Mouse (Mus musculus) liver, postnatal 0 days (tissue): ENCODE measurements around the gene Greb1.

Experiments
- CTCF ChIP-seq: sonication (generic); IDR thresholded peaks from 2 replicates; pipeline ENCODE4 v1.5.1; 2016; ENCODE audit warnings: antibody characterized with exemption, low read depth
- EP300 ChIP-seq: IDR thresholded peaks from 2 replicates; pipeline ENCODE4 v1.6.1; 2016; ENCODE audit warnings: antibody characterized with exemption, low read depth, mild to moderate bottlenecking

DNA sequence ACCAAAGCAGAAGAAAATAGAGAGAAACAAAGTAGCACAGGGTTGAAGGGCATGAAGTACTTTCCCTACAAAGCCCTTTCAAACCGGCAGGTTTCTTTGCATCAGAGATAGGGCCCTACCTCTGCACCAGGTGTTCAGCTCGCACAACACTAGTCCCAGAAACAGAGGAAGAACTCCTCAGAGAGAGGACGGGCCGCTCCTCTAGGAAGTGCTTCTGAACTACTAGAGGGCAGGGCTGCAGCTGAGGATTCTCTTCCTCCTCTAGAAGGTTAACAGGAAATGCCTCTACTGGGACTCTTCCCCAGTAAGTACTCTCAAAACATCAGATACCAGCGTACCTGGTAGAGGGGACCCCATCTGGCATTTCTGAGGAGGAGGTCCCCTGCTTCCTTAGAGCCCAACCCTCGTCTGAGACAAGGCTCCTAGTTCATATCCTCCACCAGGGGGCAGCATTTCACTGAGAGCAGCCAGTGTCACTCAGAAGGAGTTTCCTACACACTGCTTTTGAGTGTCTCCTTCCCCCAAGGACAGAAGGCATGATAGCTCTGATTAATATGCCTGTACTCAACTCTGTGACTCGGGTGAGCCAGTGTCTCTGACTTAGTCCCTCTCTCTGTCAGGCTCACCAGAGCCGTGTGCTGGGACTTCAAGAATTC is 81.9 kb downstream of the Greb1 start:
- TF ChIP-seq CTCF (peak; percentile 94), EP300 (no peak)
